Mouse (Mus musculus) left cerebral cortex, postnatal 36 days (tissue): ENCODE results near the gene Gm17304. TPM values are rescaled to one million over a fixed set of nuclear protein-coding genes. Genes with fewer than 3 reads are reported as not detected.

ENCODE experiments used
- DNase-seq, 2 experiments: peaks; one replicate each; pipeline ENCODE4 v3.0.0; 2021 to 2022; ENCODE audit warnings: low spot score in 2 of 2, mixed read lengths in 1 of 2
- intact Hi-C: fragments of 180-260 bp; cut with DNase I; formaldehyde crosslinking; loops from one replicate; pipeline ENCODE4 v1.15.1; 2025
- total RNA-seq, 2 experiments: library from RNA; stranded (reverse); gene quantifications; 2 replicates each; pipeline ENCODE4 v1.2.3; 2021

Gm17304 gene
- total RNA-seq, 2 experiments from 2014 or later, result not detected

GRCm38 (mm10) chr5:106615006-106615405 is 6.1 kb downstream of the Gm17304 start:
- intact Hi-C loops, result no loop called here
- no peak for DNase-seq

- intact Hi-C loops, result no loop called here
- no peak for DNase-seq
Measured at GRCm38 (mm10) chr5:106620446-106620845, 11.5 kb downstream of the Gm17304 start.

- intact Hi-C loops, result no loop called here
Measured at GRCm38 (mm10) chr5:106622193-106622592, 13.3 kb downstream of the Gm17304 start.

DNA sequence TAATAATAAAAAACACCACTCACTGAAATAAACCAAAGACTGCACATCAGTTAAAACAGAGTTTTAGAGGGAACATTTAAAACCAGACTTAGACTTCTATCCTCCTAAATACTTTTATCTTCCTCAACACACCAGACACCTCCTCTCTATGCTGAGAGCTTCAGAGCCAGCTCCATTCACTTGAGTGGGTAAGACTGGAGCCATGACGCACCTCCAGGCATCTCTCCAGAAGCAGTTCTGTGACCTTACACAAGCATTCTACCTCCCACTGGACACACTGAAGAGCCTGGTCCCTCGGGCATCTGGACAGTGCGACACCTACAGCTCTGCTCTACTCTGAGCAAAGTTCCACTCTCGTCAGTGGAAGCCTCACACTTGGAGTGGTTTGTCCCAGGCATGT is 14.4 kb downstream of the Gm17304 start:
- intact Hi-C loops, result no loop called here

More at GRCm38 (mm10) chr5:106622193-106622592, 13.3 kb downstream of the Gm17304 start:
- no peak for DNase-seq

DNA sequence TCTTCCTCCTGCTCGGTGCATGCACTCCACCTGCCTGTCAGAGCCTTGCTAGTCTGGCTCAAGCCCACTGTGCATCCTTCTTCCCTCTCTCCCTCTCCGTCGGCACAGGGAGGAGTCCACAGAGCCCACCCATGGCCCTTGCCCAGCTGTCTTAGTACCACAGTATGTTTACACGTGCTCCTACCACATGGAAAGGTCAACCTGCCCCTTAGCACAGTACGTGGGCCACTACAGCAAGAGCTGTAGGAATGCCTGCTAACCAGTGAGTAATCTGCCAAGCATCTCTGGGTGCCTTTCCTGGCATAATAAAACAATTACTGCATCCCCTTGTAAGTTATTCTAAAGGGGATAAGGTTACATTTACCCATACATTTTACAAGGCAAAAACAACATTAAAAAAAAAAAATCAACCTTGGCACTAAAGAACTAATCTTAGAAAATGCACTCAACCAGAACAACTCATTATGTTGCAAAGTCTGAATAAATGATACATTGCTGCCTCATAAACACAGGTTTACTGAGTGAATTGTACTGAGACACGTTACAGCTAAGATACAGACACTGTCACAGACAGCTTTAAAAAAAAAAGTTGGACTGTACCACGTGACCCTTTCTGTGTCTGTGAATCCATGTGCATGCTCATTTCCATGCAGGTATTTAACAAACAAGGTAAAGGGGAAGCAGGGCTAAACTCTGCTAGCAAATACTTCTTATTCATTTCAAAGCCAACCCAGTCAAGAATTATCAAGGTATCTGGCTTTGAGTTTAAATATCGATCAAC is 19.7 kb downstream of the Gm17304 start:
- intact Hi-C loops, result no loop called here
- no peak for DNase-seq

More for the DNA sequence above, 14.4 kb downstream of the Gm17304 start:
- no peak for DNase-seq

GRCm38 (mm10) chr5:106636423-106636946 is 27.6 kb downstream of the Gm17304 start:
- intact Hi-C loops, result no loop called here
- no peak for DNase-seq

DNA sequence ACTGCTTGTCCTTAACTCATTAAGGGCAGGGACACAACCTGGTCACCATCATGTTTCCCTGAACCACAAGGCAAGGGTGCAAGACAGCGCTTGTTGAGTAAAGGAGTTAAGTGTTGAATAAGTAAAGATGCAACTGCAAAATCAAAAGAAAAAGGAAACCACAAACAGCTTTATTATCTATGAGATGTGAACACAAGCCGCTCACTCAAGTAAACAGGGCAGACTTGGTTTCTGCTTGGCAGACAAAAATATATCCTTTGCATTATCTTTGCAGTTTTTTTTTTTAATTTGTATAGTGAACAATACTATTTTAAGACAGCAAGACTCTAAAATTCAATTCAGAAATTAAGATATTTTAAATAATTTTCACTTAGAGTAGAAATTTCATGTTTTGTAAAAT is 30.7 kb downstream of the Gm17304 start:
- intact Hi-C loops, result loop anchor here (10.0 kb wide), 1 partner anchor 175 kb away; no protein-coding TSS in a partner anchor
- no peak for DNase-seq

GRCm38 (mm10) chr5:106640235-106640809 is 31.4 kb downstream of the Gm17304 start:
- DNase-seq, result no peak
- intact Hi-C loops, result loop anchor here (10.0 kb wide), 1 partner anchor 176 kb away; no protein-coding TSS in a partner anchor

- intact Hi-C loops, result loop anchor here (10.0 kb wide), 1 partner anchor 177 kb away; no protein-coding TSS in a partner anchor
Measured at GRCm38 (mm10) chr5:106641876-106642275, 33.0 kb downstream of the Gm17304 start.

DNA sequence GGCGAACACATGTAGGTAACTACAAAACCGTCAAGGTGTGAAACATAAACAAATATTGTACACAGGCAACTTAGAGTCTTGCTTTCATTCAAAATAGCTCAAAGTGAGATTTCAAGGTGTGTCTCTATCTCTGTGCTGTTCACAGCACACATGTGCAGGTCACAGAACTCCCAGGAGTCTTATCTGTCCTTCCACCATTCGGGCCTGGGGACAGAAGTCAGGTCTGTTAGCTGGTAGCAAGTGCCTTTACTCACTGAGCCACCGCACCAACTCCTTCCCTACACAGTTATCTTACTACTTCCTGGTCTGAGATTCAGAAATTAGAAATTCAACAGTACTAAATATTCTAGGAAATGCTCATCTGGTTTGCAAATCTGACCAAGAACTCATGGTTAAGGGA is 34.5 kb downstream of the Gm17304 start:
- no peak for DNase-seq
- intact Hi-C loops, result loop anchor here (10.0 kb wide), 1 partner anchor 179 kb away; no protein-coding TSS in a partner anchor

More at GRCm38 (mm10) chr5:106641876-106642275, 33.0 kb downstream of the Gm17304 start:
- DNase-seq, result no peak

GRCm38 (mm10) chr5:106649441-106649840 is 40.5 kb downstream of the Gm17304 start:
- intact Hi-C loops, result loop anchor here (10.0 kb wide), 1 partner anchor 185 kb away; no protein-coding TSS in a partner anchor
- DNase-seq, result no peak

DNA sequence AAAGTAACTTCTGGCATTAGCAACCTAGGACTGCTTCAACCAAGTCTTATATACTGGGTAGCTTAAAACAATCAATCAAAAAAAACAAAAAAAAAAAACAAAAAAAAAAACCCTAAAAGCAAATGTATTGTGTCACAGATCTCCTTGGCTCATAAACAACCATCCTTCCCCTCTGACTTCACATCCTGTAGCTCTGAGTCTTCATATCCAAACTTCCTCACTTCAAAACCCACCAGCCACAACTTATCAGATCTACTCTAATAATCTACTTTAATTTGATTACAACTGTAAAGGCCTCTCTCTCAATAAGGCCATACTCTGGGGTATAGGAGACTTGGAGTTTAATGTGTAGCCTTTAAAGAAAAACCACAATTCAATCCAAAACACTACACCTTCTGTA is 41.1 kb downstream of the Gm17304 start:
- no peak for DNase-seq
- intact Hi-C loops, result loop anchor here (10.0 kb wide), 1 partner anchor 185 kb away; no protein-coding TSS in a partner anchor

DNA sequence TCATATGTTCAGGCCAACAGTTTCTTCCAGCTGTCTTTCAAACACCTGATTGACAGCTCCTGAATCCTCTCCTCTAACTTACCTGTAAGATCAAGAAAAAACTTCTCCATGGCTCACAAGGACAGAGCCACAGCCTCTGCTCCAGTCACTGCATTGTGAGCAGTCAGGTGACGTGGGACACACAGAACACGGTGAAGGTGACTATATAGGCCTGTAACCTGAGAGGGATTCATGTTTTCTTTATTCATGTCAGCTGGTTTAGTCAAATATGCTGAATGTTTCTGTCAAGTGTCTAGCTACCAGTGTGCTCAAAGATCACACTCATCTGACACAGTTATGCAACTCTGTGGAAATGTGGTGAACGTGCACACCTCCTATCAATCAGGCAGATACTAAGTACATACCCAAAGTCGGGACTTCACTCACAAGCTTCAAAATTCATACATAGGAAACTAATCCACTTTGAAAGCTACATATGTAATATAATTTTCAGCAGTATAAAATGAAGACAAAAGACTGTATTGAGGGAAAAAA is 43.4 kb downstream of the Gm17304 start:
- intact Hi-C loops, result no loop called here
- no peak for DNase-seq

DNA sequence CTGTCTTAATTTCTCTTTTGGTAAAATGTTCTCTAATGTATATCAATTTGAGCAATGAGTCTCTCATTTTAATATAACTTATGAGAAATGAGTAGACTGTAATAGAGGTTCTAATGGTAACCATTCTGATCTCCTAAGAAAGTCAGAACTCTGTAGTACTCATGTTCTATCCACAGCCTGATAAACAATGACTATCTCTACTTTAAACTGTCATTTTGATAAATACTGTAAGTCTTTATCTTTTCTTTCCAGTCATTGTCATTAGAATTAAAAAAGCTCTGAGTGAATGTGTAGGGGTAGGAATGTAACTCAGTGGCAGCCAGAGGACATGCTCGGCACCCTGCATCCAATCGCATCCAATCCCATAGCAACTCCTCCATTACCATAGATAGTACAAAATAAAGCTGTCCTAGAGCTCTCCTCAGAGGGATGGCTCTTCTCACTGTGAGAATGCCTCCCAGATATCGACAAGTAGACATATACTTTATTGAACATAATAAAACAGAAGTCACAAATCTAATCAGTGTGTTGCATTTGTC is 44.0 kb downstream of the Gm17304 start:
- intact Hi-C loops, result no loop called here
- DNase-seq, result no peak

Other genes with a start within 250 kb of the Gm17304 start
- 1 to 10 TPM in 1 of 2 experiments, under 1 TPM in 1; 0.62 to 1.2 TPM for gene Barhl2, start 150.9 kb upstream of the Gm17304 start, total RNA-seq
- gene Zfp644, start 88.2 kb downstream of the Gm17304 start, total RNA-seq, result 100 to 1,000 TPM; 102 to 116 TPM